Mouse (Mus musculus): ENCODE results near the gene Desi2. TPM values are rescaled to one million over a fixed set of nuclear protein-coding genes. Genes with fewer than 3 reads are reported as not detected.
A peak's percentile ranks its signal among the peaks of the same experiment; 100 is the strongest.

Gene Desi2
- polyA plus RNA-seq, 1 experiment from 2014 or later, result 20.0 TPM

DNA sequence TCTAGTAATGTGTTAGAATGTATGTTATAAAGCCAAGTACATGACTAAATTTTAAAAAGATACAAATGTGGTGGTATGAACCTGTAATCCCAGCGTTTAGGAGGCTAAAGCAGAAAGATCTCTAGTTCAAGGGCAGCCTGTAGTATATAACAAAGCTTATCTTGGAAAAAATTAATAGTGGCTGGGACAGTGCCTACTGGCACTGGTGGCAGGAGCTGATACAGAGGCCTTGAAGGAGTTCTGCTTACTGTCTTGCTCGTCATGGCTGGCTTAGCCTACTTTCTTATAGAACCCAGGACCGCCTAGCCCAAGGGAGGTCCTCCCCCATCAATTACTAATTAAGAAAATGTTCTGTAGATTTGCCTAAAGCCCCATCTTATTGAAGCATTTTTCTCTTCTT lies 46.9 kb downstream of the Desi2 start:
- ATAC-seq, result no peak
- TF ChIP-seq EP300 (IDR thresholded peaks at IDR 0.05), result no peak
- TF ChIP-seq CTCF (IDR thresholded peaks at IDR 0.05), result no peak
- WGBS, result 90% methylated on average over 3 of the region's 3 CpGs

GRCm38 (mm10) chr1:178235919-178236466 lies 48.8 kb downstream of the Desi2 start:
- TF ChIP-seq CTCF (IDR thresholded peaks at IDR 0.05) (no peak), EP300 (IDR thresholded peaks at IDR 0.05) (no peak)
- Histone ChIP-seq H3K4me1 (ENCODE audit: insufficient read depth, low read depth, low read length) (no peaks in the 10 kb centered on the region), H3K9ac (replicated peaks; ENCODE audit: low read depth) (no peak overlapping the region), H3K4me2 (replicated peaks; ENCODE audit: low read depth, low read length) (no peak overlapping the region), H3K9me3 (ENCODE audit: low read length) (no peaks in the 10 kb centered on the region), H3K27ac (ENCODE audit: low read length) (no peak overlapping the region), H3K27me3 (replicated peaks; ENCODE audit: insufficient read depth, low read length) (no peaks in the 10 kb centered on the region), H3K36me3 (ENCODE audit: insufficient read depth, low read length) (no peaks in the 10 kb centered on the region), H3K4me3 (ENCODE audit: low read depth, low read length) (no peak overlapping the region)
- peak; percentile 33; the same call in 1 of the 2 replicates for ATAC-seq
- WGBS, result 40% methylated on average over 2 of the region's 2 CpGs
- DNase-seq (ENCODE audit: low spot score), result peak; percentile 12

More for the DNA sequence above, 46.9 kb downstream of the Desi2 start:
- no peaks in the 10 kb centered on the region for H3K27me3 ChIP-seq (replicated peaks; ENCODE audit: insufficient read depth, low read length)
- no peak for DNase-seq (ENCODE audit: low spot score)
- H3K9me3 ChIP-seq (ENCODE audit: low read length), result no peaks in the 10 kb centered on the region; the same call in 1 of the 2 replicates
- no peaks in the 10 kb centered on the region for H3K36me3 ChIP-seq (ENCODE audit: insufficient read depth, low read length)
- no peak overlapping the region for H3K4me2 ChIP-seq (replicated peaks; ENCODE audit: low read depth, low read length)
- H3K4me3 ChIP-seq (ENCODE audit: low read depth, low read length), result no peak overlapping the region
- H3K9ac ChIP-seq (replicated peaks; ENCODE audit: low read depth), result no peak overlapping the region
- H3K27ac ChIP-seq (ENCODE audit: low read length), result no peak overlapping the region
- H3K4me1 ChIP-seq (ENCODE audit: insufficient read depth, low read depth, low read length), result no peaks in the 10 kb centered on the region

DNA sequence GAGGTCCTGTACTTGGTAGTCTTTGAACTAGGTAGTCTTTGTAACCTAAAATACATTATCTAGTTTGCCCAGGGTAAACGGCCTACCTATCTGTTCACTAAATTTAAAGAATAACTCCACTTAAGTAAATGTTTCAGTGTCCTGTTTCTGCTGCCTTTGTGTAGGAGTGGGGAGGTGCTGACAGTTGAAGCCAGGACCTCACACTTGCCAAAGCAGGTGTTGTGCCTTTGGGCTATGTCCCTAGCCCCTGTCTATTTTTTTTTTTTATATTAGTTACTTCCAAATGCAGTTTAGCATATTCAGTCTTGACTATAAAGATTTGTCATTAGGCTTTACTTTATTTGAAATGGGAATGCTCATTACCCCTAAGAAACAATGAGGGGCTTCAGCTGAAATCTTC lies 51.5 kb downstream of the Desi2 start:
- Histone ChIP-seq H3K4me3 (ENCODE audit: low read depth, low read length) (no peak overlapping the region), H3K36me3 (ENCODE audit: insufficient read depth, low read length) (no peaks in the 10 kb centered on the region), H3K9ac (replicated peaks; ENCODE audit: low read depth) (no peak overlapping the region), H3K4me2 (replicated peaks; ENCODE audit: low read depth, low read length) (no peak overlapping the region), H3K4me1 (ENCODE audit: insufficient read depth, low read depth, low read length) (no peaks in the 10 kb centered on the region), H3K27ac (ENCODE audit: low read length) (no peak overlapping the region), H3K9me3 (ENCODE audit: low read length) (no peaks in the 10 kb centered on the region), H3K27me3 (replicated peaks; ENCODE audit: insufficient read depth, low read length) (no peaks in the 10 kb centered on the region)
- ATAC-seq, result no peak
- DNase-seq (ENCODE audit: low spot score), result no peak
- 74% methylated on average over 1 of the region's 1 CpGs for WGBS
- no peak for TF ChIP-seq CTCF (IDR thresholded peaks at IDR 0.05)
- TF ChIP-seq EP300 (IDR thresholded peaks at IDR 0.05), result no peak

GRCm38 (mm10) chr1:178241884-178242508 lies 54.8 kb downstream of the Desi2 start:
- Histone ChIP-seq H3K4me2 (replicated peaks; ENCODE audit: low read depth, low read length) (no peak overlapping the region), H3K36me3 (ENCODE audit: insufficient read depth, low read length) (no peaks in the 10 kb centered on the region), H3K4me1 (ENCODE audit: insufficient read depth, low read depth, low read length) (no peaks in the 10 kb centered on the region), H3K9me3 (ENCODE audit: low read length) (no peaks in the 10 kb centered on the region), H3K9ac (replicated peaks; ENCODE audit: low read depth) (no peak overlapping the region), H3K27ac (ENCODE audit: low read length) (no peak overlapping the region), H3K4me3 (ENCODE audit: low read depth, low read length) (no peak overlapping the region), H3K27me3 (replicated peaks; ENCODE audit: insufficient read depth, low read length) (no peaks in the 10 kb centered on the region)
- TF ChIP-seq EP300 (IDR thresholded peaks at IDR 0.05) (no peak), CTCF (IDR thresholded peaks at IDR 0.05) (peak; percentile 75)
- 86% methylated on average over 1 of the region's 1 CpGs for WGBS
- DNase-seq (ENCODE audit: low spot score) (peak; percentile 71), ATAC-seq (peak; percentile 25; the same call in 1 of the 2 replicates)

GRCm38 (mm10) chr1:178248107-178248820 lies 61.0 kb downstream of the Desi2 start:
- no peaks in the 10 kb centered on the region for H3K4me1 ChIP-seq (ENCODE audit: insufficient read depth, low read depth, low read length)
- H3K9ac ChIP-seq (replicated peaks; ENCODE audit: low read depth), result no peak overlapping the region
- no peak overlapping the region for H3K27ac ChIP-seq (ENCODE audit: low read length)
- TF ChIP-seq EP300 (IDR thresholded peaks at IDR 0.05), result no peak
- TF ChIP-seq CTCF (IDR thresholded peaks at IDR 0.05), result no peak
- ATAC-seq, result peak; percentile 33; the same call in 1 of the 2 replicates
- no peak for DNase-seq (ENCODE audit: low spot score)
- WGBS, result 75% methylated on average over 1 of the region's 1 CpGs
- H3K27me3 ChIP-seq (replicated peaks; ENCODE audit: insufficient read depth, low read length), result no peaks in the 10 kb centered on the region
- H3K4me3 ChIP-seq (ENCODE audit: low read depth, low read length), result no peak overlapping the region
- H3K36me3 ChIP-seq (ENCODE audit: insufficient read depth, low read length), result no peaks in the 10 kb centered on the region
- no peak overlapping the region for H3K4me2 ChIP-seq (replicated peaks; ENCODE audit: low read depth, low read length)
- no peaks in the 10 kb centered on the region for H3K9me3 ChIP-seq (ENCODE audit: low read length)

DNA sequence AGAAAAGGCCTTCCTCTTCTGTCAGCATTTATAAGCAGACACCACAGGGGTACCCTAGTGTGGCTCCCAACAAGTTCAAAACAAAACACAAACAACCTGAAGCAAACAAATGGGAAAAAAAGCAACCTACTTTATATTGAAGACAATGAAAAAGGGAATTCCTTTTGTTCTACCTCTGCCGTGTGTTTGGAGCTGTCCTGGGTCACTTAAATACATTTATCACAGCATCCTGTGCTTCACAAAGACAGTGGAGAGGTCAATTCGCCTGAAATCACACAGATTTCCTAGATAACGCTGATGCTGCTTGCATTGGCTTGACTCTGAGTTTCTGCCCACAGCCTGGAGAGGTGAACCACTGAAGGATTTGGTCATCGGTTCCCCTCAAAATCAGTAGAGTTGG lies 67.4 kb downstream of the Desi2 start:
- 81% methylated on average over 4 of the region's 4 CpGs for WGBS
- no peaks in the 10 kb centered on the region for H3K36me3 ChIP-seq (ENCODE audit: insufficient read depth, low read length)
- H3K4me2 ChIP-seq (replicated peaks; ENCODE audit: low read depth, low read length), result no peak overlapping the region
- no peak overlapping the region for H3K4me3 ChIP-seq (ENCODE audit: low read depth, low read length)
- TF ChIP-seq EP300 (IDR thresholded peaks at IDR 0.05), result no peak
- no peak for TF ChIP-seq CTCF (IDR thresholded peaks at IDR 0.05)
- H3K4me1 ChIP-seq (ENCODE audit: insufficient read depth, low read depth, low read length), result no peaks in the 10 kb centered on the region
- no peaks in the 10 kb centered on the region for H3K27me3 ChIP-seq (replicated peaks; ENCODE audit: insufficient read depth, low read length)
- DNase-seq (ENCODE audit: low spot score) (no peak), ATAC-seq (no peak)
- H3K9me3 ChIP-seq (ENCODE audit: low read length), result no peaks in the 10 kb centered on the region
- no peak overlapping the region for H3K27ac ChIP-seq (ENCODE audit: low read length)
- no peak overlapping the region for H3K9ac ChIP-seq (replicated peaks; ENCODE audit: low read depth)
